8 mouse cellular contexts compared by ENCODE assay signal in the genomic region with DNA sequence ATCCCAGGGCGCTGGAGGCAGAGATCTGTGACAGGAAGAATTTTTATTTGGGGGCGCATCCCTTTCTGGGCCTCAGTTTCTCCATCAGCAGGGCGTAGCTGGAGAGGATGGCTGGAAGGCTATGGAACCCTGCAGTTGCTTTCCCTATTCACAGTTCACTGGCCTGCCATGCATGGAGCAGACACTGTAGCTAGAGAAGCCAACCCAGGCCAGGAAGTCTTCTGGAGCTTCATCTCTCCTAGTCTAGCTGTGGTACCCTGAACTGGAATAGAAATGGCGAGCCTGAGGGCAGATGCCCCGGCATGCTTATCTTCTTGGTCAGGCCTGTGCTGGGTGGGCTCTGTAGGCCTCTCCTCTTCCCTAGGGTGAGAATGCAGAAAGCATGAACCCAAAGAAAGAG. TPM values are rescaled to one million over a fixed set of nuclear protein-coding genes. Genes with fewer than 3 reads are reported as not detected.
A peak's percentile ranks its signal among the peaks of the same experiment; 100 is the strongest.
DNase-seq lines count a peak whose midpoint lies in the region; ATAC-seq and TF ChIP-seq lines count a peak whose summit lies in the region.

No protein-coding gene starts in this region.

- 64% methylated on average over 5 of the region's 5 CpGs for WGBS in neural tube, embryonic 11.5 days
- WGBS in liver, embryonic 13.5 days (ENCODE audit: insufficient replicate concordance) = 48% methylated on average over 5 of the region's 5 CpGs
- 69% methylated on average over 5 of the region's 5 CpGs for WGBS in stomach, postnatal 0 days

- peak overlapping the region; percentile 57; the same call in 1 of the 2 replicates for H3K9ac ChIP-seq in neural tube, embryonic 11.5 days (ENCODE audit: low read length)
- no peak overlapping the region for H3K9ac ChIP-seq in liver, embryonic 13.5 days
- H3K9ac ChIP-seq in stomach, postnatal 0 days (ENCODE audit: low read length) = peak overlapping the region; percentile 50; the same call in 1 of the 2 replicates

- H3K9me3 ChIP-seq in neural tube, embryonic 11.5 days (ENCODE audit: control insufficient read depth, low read length) = no peaks in the 10 kb centered on the region
- no peaks in the 10 kb centered on the region for H3K9me3 ChIP-seq in liver, embryonic 13.5 days (replicated peaks)
- no peaks in the 10 kb centered on the region for H3K9me3 ChIP-seq in stomach, postnatal 0 days (ENCODE audit: control insufficient read depth, low read length)

- peak overlapping the region; percentile 84 for H3K27ac ChIP-seq in gastrocnemius, adult 2 months
- H3K27ac ChIP-seq in neural tube, embryonic 11.5 days (ENCODE audit: low read depth, low read length) = no peak overlapping the region
- no peak overlapping the region for H3K27ac ChIP-seq in liver, embryonic 13.5 days
- peak overlapping the region; percentile 35; the same call in 1 of the 2 replicates for H3K27ac ChIP-seq in stomach, postnatal 0 days (replicated peaks)

- TF ChIP-seq CTCF in gastrocnemius, adult 2 months (IDR thresholded peaks at IDR 0.05) = no peak
- TF ChIP-seq CTCF in stomach, postnatal 0 days (IDR thresholded peaks at IDR 0.05; ENCODE audit: low read depth) = no peak

- no peak for DNase-seq in gastrocnemius, adult 2 months
- DNase-seq in gastrocnemius, postnatal 10 days = no peak
- DNase-seq in neural tube, embryonic 11.5 days (ENCODE audit: low spot score) = no peak
- no peak for DNase-seq in neural tube, embryonic 10.5 days (ENCODE audit: extremely low spot score, low spot score)
- DNase-seq in liver, embryonic 13.5 days = no peak
- no peak for DNase-seq in stomach, postnatal 0 days (ENCODE audit: low spot score)
- no peak for DNase-seq in gastrocnemius, postnatal 14 days
- DNase-seq in gastrocnemius, adult 18-20 months (ENCODE audit: low spot score) = no peak

- peaks cover 3% of the 10 kb centered on the region; the same call in 1 of the 2 replicates for H3K4me1 ChIP-seq in neural tube, embryonic 11.5 days (ENCODE audit: control insufficient read depth, insufficient read depth, low read length)
- H3K4me1 ChIP-seq in liver, embryonic 13.5 days (replicated peaks) = peaks cover 33% of the 10 kb centered on the region
- peaks cover 3% of the 10 kb centered on the region; the same call in 1 of the 2 replicates for H3K4me1 ChIP-seq in stomach, postnatal 0 days (replicated peaks; ENCODE audit: control insufficient read depth, insufficient read depth)

- H3K4me3 ChIP-seq in gastrocnemius, adult 2 months = peak overlapping the region; percentile 78
- peak overlapping the region; percentile 53 for H3K4me3 ChIP-seq in neural tube, embryonic 11.5 days (ENCODE audit: low read depth, low read length)
- peak overlapping the region; percentile 45 for H3K4me3 ChIP-seq in liver, embryonic 13.5 days (replicated peaks)
- peak overlapping the region; percentile 46 for H3K4me3 ChIP-seq in stomach, postnatal 0 days (ENCODE audit: low read depth, low read length)

- peak overlapping the region; percentile 74 for H3K4me2 ChIP-seq in neural tube, embryonic 11.5 days (ENCODE audit: low read depth)
- H3K4me2 ChIP-seq in liver, embryonic 13.5 days = peak overlapping the region; percentile 70
- peak overlapping the region; percentile 88 for H3K4me2 ChIP-seq in stomach, postnatal 0 days (replicated peaks; ENCODE audit: low read depth)

- TF ChIP-seq EP300 in stomach, postnatal 0 days (optimal IDR thresholded peaks at IDR 0.05) = no peak

- H3K36me3 ChIP-seq in neural tube, embryonic 11.5 days (ENCODE audit: control insufficient read depth, insufficient read depth, low read length) = no peaks in the 10 kb centered on the region
- no peaks in the 10 kb centered on the region for H3K36me3 ChIP-seq in liver, embryonic 13.5 days
- no peaks in the 10 kb centered on the region for H3K36me3 ChIP-seq in stomach, postnatal 0 days (ENCODE audit: control insufficient read depth, insufficient read depth, low read length)

- ATAC-seq in neural tube, embryonic 11.5 days (ENCODE audit: insufficient read depth, low FRiP score, low TSS enrichment) = no peak
- no peak for ATAC-seq in liver, embryonic 13.5 days (ENCODE audit: low read depth)
- no peak for ATAC-seq in stomach, postnatal 0 days (ENCODE audit: low FRiP score, low TSS enrichment)

- intact Hi-C loops in gastrocnemius, adult 2 months (cut with DNase I) = no loop called here
- intact Hi-C loops in gastrocnemius, postnatal 14 days (cut with DNase I; ENCODE audit: low total_unique reads) = no loop called here

- H3K27me3 ChIP-seq in neural tube, embryonic 11.5 days (ENCODE audit: control insufficient read depth, insufficient read depth, low read length) = no peaks in the 10 kb centered on the region
- H3K27me3 ChIP-seq in liver, embryonic 13.5 days = peaks cover 19% of the 10 kb centered on the region
- no peaks in the 10 kb centered on the region for H3K27me3 ChIP-seq in stomach, postnatal 0 days (ENCODE audit: control insufficient read depth, insufficient read depth, low read length)

RNA-seq across cellular contexts. Expression of a gene that starts 1.1 kb away (rescaled TPM):
- 100 to 1,000 TPM in 1 of 2 experiments, 10 to 100 TPM in 1; 46.5 to 139 TPM for total RNA-seq in gastrocnemius, adult 2 months (2021)
- total RNA-seq in gastrocnemius, postnatal 10 days (2021) = 10 to 100 TPM; 23.2 to 36.0 TPM
- polyA plus RNA-seq in neural tube, embryonic 11.5 days (2014; fragmentation: Nextera tagmentation; extraction: Ambion mirVana) = 98.3 and 109 TPM in 2 replicates
- polyA plus RNA-seq in liver, embryonic 13.5 days (2015; fragmentation: Nextera tagmentation; extraction: Ambion mirVana) = 20.9 and 26.3 TPM in 2 replicates
- 185 and 206 TPM in 2 replicates for polyA plus RNA-seq in stomach, postnatal 0 days (2015; fragmentation: Nextera tagmentation; extraction: Ambion mirVana)
- 10 to 100 TPM; 19.0 to 22.6 TPM for total RNA-seq in gastrocnemius, postnatal 14 days (2021)
- total RNA-seq in gastrocnemius, adult 18-20 months (2021) = 100 to 1,000 TPM in 1 of 2 experiments, 10 to 100 TPM in 1; 98.9 to 187 TPM

RNA-seq across cellular contexts. Expression of a gene that starts 37.2 kb away (rescaled TPM):
- 100 to 1,000 TPM; 186 to 220 TPM for total RNA-seq in gastrocnemius, adult 2 months (2021)
- 100 to 1,000 TPM; 254 to 262 TPM for total RNA-seq in gastrocnemius, postnatal 10 days (2021)
- 565 and 591 TPM in 2 replicates for polyA plus RNA-seq in neural tube, embryonic 11.5 days (2014; fragmentation: Nextera tagmentation; extraction: Ambion mirVana)
- 519 and 540 TPM in 2 replicates for polyA plus RNA-seq in liver, embryonic 13.5 days (2015; fragmentation: Nextera tagmentation; extraction: Ambion mirVana)
- polyA plus RNA-seq in stomach, postnatal 0 days (2015; fragmentation: Nextera tagmentation; extraction: Ambion mirVana) = 745 and 824 TPM in 2 replicates
- total RNA-seq in gastrocnemius, postnatal 14 days (2021) = 100 to 1,000 TPM; 192 to 195 TPM
- total RNA-seq in gastrocnemius, adult 18-20 months (2021) = 100 to 1,000 TPM; 192 to 203 TPM

RNA-seq across cellular contexts. Expression of a gene that starts 42.6 kb away (rescaled TPM):
- total RNA-seq in gastrocnemius, adult 2 months (2021) = 10 to 100 TPM; 18.7 to 30.6 TPM
- total RNA-seq in gastrocnemius, postnatal 10 days (2021) = 10 to 100 TPM; 15.8 to 21.1 TPM
- polyA plus RNA-seq in neural tube, embryonic 11.5 days (2014; fragmentation: Nextera tagmentation; extraction: Ambion mirVana) = 8.3 and 8.6 TPM in 2 replicates
- 5.6 and 6.9 TPM in 2 replicates for polyA plus RNA-seq in liver, embryonic 13.5 days (2015; fragmentation: Nextera tagmentation; extraction: Ambion mirVana)
- polyA plus RNA-seq in stomach, postnatal 0 days (2015; fragmentation: Nextera tagmentation; extraction: Ambion mirVana) = 4.5 and 4.8 TPM in 2 replicates
- total RNA-seq in gastrocnemius, postnatal 14 days (2021) = 10 to 100 TPM; 17.3 to 20.6 TPM
- total RNA-seq in gastrocnemius, adult 18-20 months (2021) = 10 to 100 TPM; 18.6 to 19.1 TPM

RNA-seq across cellular contexts. Expression of a gene that starts 59.4 kb away (rescaled TPM):
- total RNA-seq in gastrocnemius, adult 2 months (2021) = 10 to 100 TPM; 29.8 to 31.7 TPM
- total RNA-seq in gastrocnemius, postnatal 10 days (2021) = 10 to 100 TPM; 31.7 to 37.5 TPM
- 12.4 and 13.2 TPM in 2 replicates for polyA plus RNA-seq in neural tube, embryonic 11.5 days (2014; fragmentation: Nextera tagmentation; extraction: Ambion mirVana)
- polyA plus RNA-seq in liver, embryonic 13.5 days (2015; fragmentation: Nextera tagmentation; extraction: Ambion mirVana) = 5.1 and 5.8 TPM in 2 replicates
- 14.7 and 15.5 TPM in 2 replicates for polyA plus RNA-seq in stomach, postnatal 0 days (2015; fragmentation: Nextera tagmentation; extraction: Ambion mirVana)
- 10 to 100 TPM; 28.8 to 31.1 TPM for total RNA-seq in gastrocnemius, postnatal 14 days (2021)
- 10 to 100 TPM; 35.9 to 36.3 TPM for total RNA-seq in gastrocnemius, adult 18-20 months (2021)

Comparison
In these comparisons a context has a peak if more than half of its experiments do, and no peak if none do; other contexts are left out.
1. H3K27ac ChIP-seq: peak in gastrocnemius, adult 2 months (single experiment) and stomach, postnatal 0 days (single experiment); none in neural tube, embryonic 11.5 days (single experiment) and liver, embryonic 13.5 days (single experiment).
2. Peak in every context shown above with its lines, with median percentiles within 50 percentile points of each other: H3K4me3 ChIP-seq and H3K4me2 ChIP-seq.